Mouse (Mus musculus) MEL (cell line): Measurements from ENCODE around the gene A930009A15Rik. TPM values are rescaled to one million over a fixed set of nuclear protein-coding genes. Genes with fewer than 3 reads are reported as not detected.

Experiments
- DNase-seq: peaks from one replicate; pipeline ENCODE4 v3.0.0; 2011; ENCODE audit warnings: low read depth, low spot score
- H3K27ac ChIP-seq: 2 replicates; pipeline ENCODE4 v1.5.1; 2012; ENCODE audit warnings: low read depth, mild to moderate bottlenecking, control low read depth, low read length, moderate library complexity; ENCODE audit not compliant: control insufficient read depth
- H3K27me3 ChIP-seq, 2 experiments: fragments of 150-350 bp in 1 of 2; sonication (generic) in 1 of 2; 2 replicates each; pipeline ENCODE4 v1.6.1; 2012; ENCODE audit warnings: low read length in 2 of 2, mild to moderate bottlenecking in 2 of 2, improper control_type of control experiment in 1 of 2, moderate library complexity in 1 of 2; ENCODE audit not compliant: insufficient read depth in 2 of 2, control insufficient read depth in 1 of 2
- H3K36me3 ChIP-seq, 2 experiments: 2 replicates each; pipeline ENCODE4 v1.6.1; 2012 to 2014; ENCODE audit warnings: low read length in 2 of 2, improper control_type of control experiment in 1 of 2, inconsistent platforms in 1 of 2, mild to moderate bottlenecking in 1 of 2; ENCODE audit not compliant: insufficient read depth in 2 of 2, control insufficient read depth in 1 of 2
- H3K4me1 ChIP-seq, 2 experiments: fragments of 150-350 bp in 1 of 2; sonication (generic) in 1 of 2; 2 replicates each; pipeline ENCODE4 v1.6.1; 2012; ENCODE audit warnings: low read length in 2 of 2, improper control_type of control experiment in 1 of 2, mild to moderate bottlenecking in 1 of 2; ENCODE audit not compliant: insufficient read depth in 2 of 2, control insufficient read depth in 1 of 2
- H3K4me3 ChIP-seq, 2 experiments: fragments of 150-350 bp in 1 of 2; sonication (generic) in 1 of 2; 2 replicates each; pipeline ENCODE4 v1.5.1; 2012; ENCODE audit warnings: low read depth in 2 of 2, low read length in 2 of 2, mild to moderate bottlenecking in 2 of 2, moderate library complexity in 2 of 2, control low read depth in 1 of 2, improper control_type of control experiment in 1 of 2; ENCODE audit not compliant: control insufficient read depth in 1 of 2, insufficient read depth in 1 of 2
- H3K79me2 ChIP-seq: 2 replicates; pipeline ENCODE4 v1.6.1; 2012; ENCODE audit warnings: mild to moderate bottlenecking, low read length, moderate library complexity; ENCODE audit not compliant: control insufficient read depth, poor library complexity, insufficient read depth
- H3K9ac ChIP-seq: 2 replicates; pipeline ENCODE4 v1.6.1; 2012; ENCODE audit warnings: low read depth, mild to moderate bottlenecking, control low read depth, low read length, moderate library complexity; ENCODE audit not compliant: control insufficient read depth, poor library complexity, severe bottlenecking
- H3K9me3 ChIP-seq: fragments of 150-350 bp; sonication (generic); replicated peaks from 2 replicates; pipeline ENCODE4 v1.6.1; 2012; ENCODE audit warnings: mild to moderate bottlenecking, low read length, improper control_type of control experiment, moderate library complexity; ENCODE audit not compliant: insufficient read depth
- BHLHE40 ChIP-seq: IDR thresholded peaks from 2 replicates; pipeline ENCODE4 v1.6.1; 2012; ENCODE audit warnings: low read depth, mild to moderate bottlenecking, inconsistent platforms, low read length, improper control_type of control experiment, borderline replicate concordance
- CHD1 ChIP-seq: IDR thresholded peaks from 2 replicates; pipeline ENCODE4 v1.6.1; 2012; ENCODE audit warnings: low read depth, mild to moderate bottlenecking, inconsistent platforms, low read length, improper control_type of control experiment
- CTCF ChIP-seq, 3 experiments: IDR thresholded peaks in 2 of 3; conservative IDR thresholded peaks in 1 of 3; 2 replicates each; pipeline ENCODE4 v1.5.1; 2011 to 2012; ENCODE audit warnings: low read length in 3 of 3, low read depth in 2 of 3, mild to moderate bottlenecking in 2 of 3, improper control_type of control experiment in 1 of 3, inconsistent platforms in 1 of 3, mixed read lengths in 1 of 3, moderate library complexity in 1 of 3; ENCODE audit not compliant: control insufficient read depth in 1 of 3, insufficient read depth in 1 of 3, poor library complexity in 1 of 3, severe bottlenecking in 1 of 3
- ELF1 ChIP-seq: IDR thresholded peaks from 2 replicates; pipeline ENCODE4 v1.6.1; 2014; ENCODE audit warnings: low read depth, mild to moderate bottlenecking, inconsistent platforms, low read length, improper control_type of control experiment, moderate library complexity
- GABPA ChIP-seq: IDR thresholded peaks from 2 replicates; pipeline ENCODE4 v1.6.1; 2012; ENCODE audit warnings: low read depth, mild to moderate bottlenecking, inconsistent platforms, low read length, improper control_type of control experiment, moderate library complexity
- HCFC1 ChIP-seq: IDR thresholded peaks from 2 replicates; pipeline ENCODE4 v1.6.1; 2012; ENCODE audit warnings: low read depth, mild to moderate bottlenecking, inconsistent platforms, low read length, improper control_type of control experiment, moderate library complexity
- JUND ChIP-seq: IDR thresholded peaks from 2 replicates; pipeline ENCODE4 v1.6.1; 2011; ENCODE audit warnings: low read depth, mild to moderate bottlenecking, improper control_type of control experiment, low read length
- KAT2A ChIP-seq: conservative IDR thresholded peaks from 2 replicates; pipeline ENCODE4 v1.6.1; 2012; ENCODE audit warnings: low read depth, low read length, improper control_type of control experiment, inconsistent platforms
- MEF2A ChIP-seq: IDR thresholded peaks from 2 replicates; pipeline ENCODE4 v1.6.1; 2014; ENCODE audit warnings: low read depth, mild to moderate bottlenecking, inconsistent platforms, low read length, improper control_type of control experiment; ENCODE audit not compliant: poor library complexity, insufficient replicate concordance, severe bottlenecking; ENCODE audit errors: extremely low read depth
- MYB ChIP-seq: IDR thresholded peaks from 2 replicates; pipeline ENCODE4 v1.6.1; 2011; ENCODE audit warnings: mild to moderate bottlenecking, low read depth, low read length, improper control_type of control experiment
- MYC ChIP-seq: IDR thresholded peaks from 2 replicates; pipeline ENCODE4 v1.6.1; 2011; ENCODE audit warnings: low read depth, mild to moderate bottlenecking, low read length, improper control_type of control experiment, moderate library complexity
- NRF1 ChIP-seq: IDR thresholded peaks from 2 replicates; pipeline ENCODE4 v1.6.1; 2014; ENCODE audit warnings: low read depth, mild to moderate bottlenecking, inconsistent platforms, low read length, improper control_type of control experiment, moderate library complexity; ENCODE audit not compliant: poor library complexity, insufficient read depth, severe bottlenecking
- POLR2A ChIP-seq, 2 experiments: IDR thresholded peaks; 2 replicates each; pipeline ENCODE4 v1.6.1; 2011 to 2012; ENCODE audit warnings: low read length in 2 of 2, mild to moderate bottlenecking in 2 of 2, control low read depth in 1 of 2, improper control_type of control experiment in 1 of 2, low read depth in 1 of 2, moderate library complexity in 1 of 2; ENCODE audit not compliant: control insufficient read depth in 1 of 2, insufficient read depth in 1 of 2, poor library complexity in 1 of 2
- POLR2AphosphoS5 ChIP-seq: IDR thresholded peaks from 2 replicates; pipeline ENCODE4 v1.6.1; 2012; ENCODE audit warnings: low read depth, borderline replicate concordance, mild to moderate bottlenecking, inconsistent platforms, low read length, moderate library complexity, mixed read lengths
- RAD21 ChIP-seq: IDR thresholded peaks from 2 replicates; pipeline ENCODE4 v1.6.1; 2011; ENCODE audit warnings: mild to moderate bottlenecking, low read depth, low read length, improper control_type of control experiment
- SIN3A ChIP-seq: IDR thresholded peaks from 2 replicates; pipeline ENCODE4 v1.6.1; 2012; ENCODE audit warnings: low read length, improper control_type of control experiment, inconsistent platforms
- USF1 ChIP-seq: IDR thresholded peaks from 2 replicates; pipeline ENCODE4 v1.6.1; 2014; ENCODE audit warnings: low read depth, mild to moderate bottlenecking, inconsistent platforms, low read length, improper control_type of control experiment, moderate library complexity
- ZKSCAN1 ChIP-seq: IDR thresholded peaks from 2 replicates; pipeline ENCODE4 v1.6.1; 2012; ENCODE audit warnings: low read depth, mild to moderate bottlenecking, inconsistent platforms, low read length, improper control_type of control experiment, moderate library complexity
- ZMIZ1 ChIP-seq: IDR thresholded peaks from 2 replicates; pipeline ENCODE4 v1.6.1; 2012; ENCODE audit warnings: low read depth, mild to moderate bottlenecking, inconsistent platforms, low read length, improper control_type of control experiment, moderate library complexity
- polyA plus RNA-seq, 2 experiments: library from polyadenylated mRNA; stranded (reverse) in 1 of 2; unstranded in 1 of 2; fragments of >175 nt in 1 of 2; fragments of >200 nt in 1 of 2; gene quantifications; 2 replicates each; pipeline versions ENCODE4 v1.2.1 to v1.2.4; 2012; ENCODE audit warnings: low replicate concordance in 2 of 2, low read depth in 1 of 2; ENCODE audit not compliant: insufficient read length in 2 of 2, insufficient read depth in 1 of 2, missing spikeins in 1 of 2
- total RNA-seq: library from RNA; depleted of rRNA; stranded (reverse); fragments of 300-350 nt; gene quantifications from 2 replicates; pipeline ENCODE4 v1.2.3, GENCODE M21; 2012

Gene A930009A15Rik
- total and polyA plus RNA-seq, 3 experiments, result 0.15 TPM; not detected in 2

DNA sequence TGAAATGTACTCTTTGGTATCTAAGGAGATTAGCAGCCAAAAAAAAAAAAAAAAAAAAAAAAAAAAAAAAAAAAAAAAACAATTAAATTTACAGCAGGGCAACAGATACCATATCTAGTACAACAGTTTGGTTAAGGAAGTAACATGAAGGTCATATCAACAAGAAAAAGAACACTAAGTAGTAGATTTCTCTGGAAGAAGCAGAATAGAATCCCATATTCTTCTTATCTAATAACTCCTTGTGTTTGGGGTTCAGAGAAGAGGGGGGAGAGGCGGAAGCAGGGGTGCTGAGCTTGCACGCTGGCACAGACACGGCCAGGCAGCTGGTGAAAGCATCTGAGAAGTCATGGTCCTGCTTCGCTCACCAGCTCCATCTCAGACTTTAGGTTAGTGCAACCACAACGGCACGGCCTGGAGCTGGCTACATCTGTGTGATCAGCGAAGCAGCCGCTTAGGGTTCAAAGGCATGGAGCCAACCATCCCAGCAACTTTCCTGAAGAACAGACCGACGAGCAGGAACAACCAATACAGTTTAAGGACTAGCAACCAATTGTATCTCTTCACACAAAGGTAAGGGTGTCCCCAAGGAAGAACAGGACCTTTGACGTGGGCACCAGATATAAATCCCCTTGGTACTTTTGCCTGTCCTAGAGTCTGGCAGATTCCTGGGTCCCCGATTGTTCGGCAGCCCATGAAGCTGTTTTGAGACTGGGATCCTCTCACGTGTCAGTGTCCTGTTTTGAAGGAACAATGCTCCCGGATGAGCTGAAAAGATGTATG is at the start of gene A930009A15Rik (continued):
- TF ChIP-seq ELF1 (no peak), NRF1 (no peak), GABPA (no peak)

DNA sequence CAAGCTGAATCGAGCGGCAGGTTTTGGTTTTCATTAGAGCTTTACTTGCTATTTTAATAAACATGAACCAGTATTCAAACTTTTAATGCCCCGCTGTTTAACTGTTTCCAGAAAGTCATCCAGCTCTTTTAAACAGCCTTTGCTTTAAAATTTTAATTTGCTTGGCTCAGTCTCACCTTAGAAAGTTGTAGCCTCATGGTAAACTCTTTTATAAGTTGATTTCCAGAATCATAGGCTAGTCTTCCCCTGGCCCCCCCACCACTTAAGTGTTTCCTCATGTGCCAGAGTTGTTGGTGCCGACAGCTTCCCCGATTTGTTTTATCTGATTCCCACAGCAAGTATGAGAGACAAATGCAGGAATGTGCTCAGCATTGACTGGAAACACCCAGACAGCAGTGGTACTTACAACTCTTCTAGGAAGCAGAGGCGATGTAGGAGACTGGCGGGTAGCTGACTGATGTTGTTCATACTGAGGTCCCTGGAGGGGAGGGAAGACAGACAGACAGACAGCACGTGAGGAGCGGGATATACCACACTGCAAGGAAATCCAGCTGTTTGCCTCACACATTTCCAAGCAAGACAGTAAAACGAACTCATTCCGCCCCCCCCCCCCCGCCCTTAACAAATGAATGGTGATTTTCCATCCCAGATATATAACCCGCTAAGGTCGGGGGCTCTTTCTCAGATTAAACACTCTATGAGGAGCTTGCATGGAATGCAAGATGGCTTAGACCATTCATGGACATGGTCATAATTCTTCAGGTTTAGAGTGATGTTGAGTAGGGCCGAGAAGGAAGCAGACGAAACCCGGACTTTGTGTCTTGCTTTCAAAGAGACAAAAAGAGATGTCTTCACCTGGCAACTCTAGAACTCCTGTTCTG is 49.3 kb upstream of the A930009A15Rik start:
- no peak for TF ChIP-seq BHLHE40
- no peak for TF ChIP-seq GABPA
- no peak for TF ChIP-seq ZKSCAN1
- TF ChIP-seq MEF2A, result no peak
- TF ChIP-seq USF1, result no peak
- TF ChIP-seq POLR2AphosphoS5, result no peak
- TF ChIP-seq NRF1, result no peak
- TF ChIP-seq POLR2A (IDR thresholded peaks at IDR 0.05; ENCODE audit: control insufficient read depth in 1 of 2, insufficient read depth in 1 of 2, low read depth in 1 of 2, low read length in 2 of 2, poor library complexity in 1 of 2), result no peak
- no peak for TF ChIP-seq CHD1
- TF ChIP-seq JUND, result no peak
- no peak for TF ChIP-seq KAT2A
- no peak for TF ChIP-seq RAD21
- no peaks in the 10 kb centered on the region for H3K79me2 ChIP-seq
- no peak for DNase-seq
- no peak overlapping the region for H3K9ac ChIP-seq
- no peak overlapping the region for H3K4me3 ChIP-seq
- H3K9me3 ChIP-seq, result no peaks in the 10 kb centered on the region
- no peaks in the 10 kb centered on the region for H3K27me3 ChIP-seq
- no peak overlapping the region for H3K27ac ChIP-seq
- no peaks in the 10 kb centered on the region for H3K4me1 ChIP-seq
- H3K36me3 ChIP-seq, result no peaks in the 10 kb centered on the region

DNA sequence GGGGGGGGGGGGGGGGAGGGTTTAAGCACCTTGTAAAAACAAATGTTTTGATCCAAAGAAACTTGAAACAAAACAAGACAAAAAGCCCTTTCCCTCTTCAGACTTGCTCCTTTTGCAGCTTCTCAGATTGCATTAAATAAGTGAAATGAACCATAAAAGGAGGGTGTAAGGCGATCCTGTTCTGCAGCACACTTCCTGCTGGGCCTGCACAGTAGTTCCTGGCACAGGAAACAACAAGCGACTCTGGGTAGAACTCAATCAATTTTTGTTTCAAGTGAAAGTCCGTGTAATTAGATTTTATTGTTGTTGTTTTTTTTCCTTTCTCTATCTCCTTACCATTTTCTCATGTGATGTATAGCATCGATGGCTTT is 48.7 kb upstream of the A930009A15Rik start:
- Histone ChIP-seq H3K79me2 (no peaks in the 10 kb centered on the region), H3K4me3 (no peak overlapping the region)
- TF ChIP-seq HCFC1, result no peak
- TF ChIP-seq RAD21, result no peak
- TF ChIP-seq MYC, result no peak
- no peak for TF ChIP-seq MYB
- TF ChIP-seq SIN3A, result no peak
- TF ChIP-seq CTCF (IDR thresholded peaks at IDR 0.05 in 2 of 3, conservative IDR thresholded peaks at IDR 0.05 in 1 of 3; ENCODE audit: control insufficient read depth in 1 of 3, insufficient read depth in 1 of 3, low read depth in 2 of 3, low read length in 3 of 3, poor library complexity in 1 of 3, severe bottlenecking in 1 of 3), result no peak
- TF ChIP-seq ZMIZ1, result no peak
- TF ChIP-seq, all 39 proteins: peak for 0

More for the DNA sequence above, 48.7 kb upstream of the A930009A15Rik start:
- Histone ChIP-seq H3K27me3 (no peaks in the 10 kb centered on the region), H3K9me3 (no peaks in the 10 kb centered on the region), H3K9ac (no peak overlapping the region), H3K27ac (no peak overlapping the region), H3K4me1 (no peaks in the 10 kb centered on the region), H3K36me3 (no peaks in the 10 kb centered on the region)
- DNase-seq, result no peak
